Comparison of ENCODE assay signal across 21 mouse cellular contexts in the genomic region with DNA sequence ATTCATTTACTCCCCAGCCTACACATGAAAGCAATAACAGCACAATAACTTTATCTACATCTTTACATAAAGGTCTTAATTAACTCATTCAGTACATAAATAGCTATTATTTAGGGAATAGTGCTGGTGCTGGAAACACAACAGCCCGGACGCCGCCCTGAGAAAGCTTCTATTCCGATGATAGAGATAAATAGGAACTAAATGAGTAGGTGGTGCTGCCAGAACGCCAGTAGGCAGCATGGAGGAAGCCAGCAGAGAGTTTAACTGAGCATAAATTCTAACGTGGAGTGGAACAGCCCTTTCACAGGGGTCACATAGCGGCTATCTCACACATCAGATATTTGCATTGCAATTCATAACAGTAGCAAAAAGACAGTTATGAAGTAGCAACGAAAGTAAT.
"Had no signal": no experiment of that assay in that cellular context is flagged by ENCODE, and none has a peak within 500 bp of the region (broad histone marks: within the 10 kb centered on the region; RNA-seq: fewer than 3 reads in every experiment).

No protein-coding gene starts in this region.

- H3K9ac ChIP-seq: lung, embryonic 15.5 days; midbrain, embryonic 13.5 days; neural tube, embryonic 13.5 days; neural tube, embryonic 15.5 days had no signal

- H3K27ac ChIP-seq: lung, embryonic 15.5 days; macrophage; midbrain, embryonic 13.5 days; neural tube, embryonic 13.5 days; neural tube, embryonic 15.5 days had no signal

- H3K4me2 ChIP-seq: lung, embryonic 15.5 days; midbrain, embryonic 11.5 days; midbrain, embryonic 13.5 days; neural tube, embryonic 13.5 days; neural tube, embryonic 15.5 days had no signal

- ATAC-seq: lung, postnatal 0 days; midbrain, embryonic 13.5 days; midbrain, embryonic 16.5 days had no signal

- H3K4me1 ChIP-seq: lung, embryonic 15.5 days; midbrain, embryonic 13.5 days; neural tube, embryonic 13.5 days; neural tube, embryonic 15.5 days had no signal

- H3K4me3 ChIP-seq: lung, embryonic 15.5 days; megakaryocyte, embryonic 14.5 days; midbrain, embryonic 13.5 days; myocyte; neural tube, embryonic 13.5 days; neural tube, embryonic 15.5 days had no signal

- H3K27me3 ChIP-seq: lung, embryonic 15.5 days; megakaryocyte, embryonic 14.5 days; midbrain, embryonic 13.5 days; neural tube, embryonic 13.5 days; neural tube, embryonic 15.5 days had no signal

- H3K9me3 ChIP-seq: lung, embryonic 15.5 days; megakaryocyte, embryonic 14.5 days; midbrain, embryonic 13.5 days; neural tube, embryonic 13.5 days; neural tube, embryonic 15.5 days had no signal

- DNase-seq: lung, adult 2 months; lung, postnatal 14 days; lung, postnatal 36 days; retina, postnatal 1 day; right cerebral cortex, adult 18-20 months; right cerebral cortex, postnatal 25 days; right cerebral cortex, postnatal 4 days; spleen, adult 18-20 months; thymus, adult 18-20 months; thymus, postnatal 14 days; thymus, postnatal 36 days had no signal
